Mouse (Mus musculus) ES-E14 (cell line): ENCODE measurements around the gene Cab39.

Experiments used
- CHD2 ChIP-seq: IDR thresholded peaks from 2 replicates; pipeline ENCODE4 v1.6.1; 2014; ENCODE audit warnings: mild to moderate bottlenecking, low read depth, low read length, inconsistent platforms
- HCFC1 ChIP-seq: IDR thresholded peaks from 2 replicates; pipeline ENCODE4 v1.6.1; 2012; ENCODE audit warnings: low read length, inconsistent platforms, borderline replicate concordance; ENCODE audit not compliant: insufficient read depth
- MAFK ChIP-seq: IDR thresholded peaks from 2 replicates; pipeline ENCODE4 v1.6.1; 2014; ENCODE audit warnings: mild to moderate bottlenecking, low read depth, low read length, inconsistent platforms; ENCODE audit not compliant: insufficient read depth
- ZC3H11A ChIP-seq: IDR thresholded peaks from 2 replicates; pipeline ENCODE4 v1.6.1; 2012; ENCODE audit warnings: low read depth, mild to moderate bottlenecking, inconsistent platforms, low read length, borderline replicate concordance
- ZNF384 ChIP-seq: IDR thresholded peaks from 2 replicates; pipeline ENCODE4 v1.6.1; 2012; ENCODE audit warnings: low read depth, low read length, inconsistent platforms

DNA sequence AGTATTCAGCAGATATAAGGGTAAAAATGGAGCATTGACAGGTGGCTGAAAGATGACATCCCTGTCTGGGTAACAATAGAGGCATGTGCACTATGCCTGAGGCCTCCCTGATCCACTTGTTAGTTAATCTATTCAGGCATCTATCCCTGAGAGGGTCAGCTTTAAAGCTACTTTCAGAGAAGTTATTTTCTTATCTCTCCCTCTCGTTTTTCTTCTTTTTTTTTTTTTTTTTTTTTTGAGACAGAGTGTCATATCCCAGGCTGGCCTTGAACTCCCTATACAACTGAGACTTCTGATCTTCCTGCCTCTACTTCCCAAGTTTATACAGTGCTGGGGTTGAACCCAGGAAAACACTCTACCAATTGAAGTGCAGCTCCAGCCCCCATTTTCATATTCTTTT lies 25.5 kb upstream of the Cab39 start:
- TF ChIP-seq HCFC1: no peak
- no peak for TF ChIP-seq ZNF384
- no peak for TF ChIP-seq CHD2
- TF ChIP-seq ZC3H11A: no peak
- TF ChIP-seq MAFK: no peak
